Mouse (Mus musculus) kidney, embryonic 14.5 days (tissue): ENCODE data around the gene Slc6a19. TPM values are rescaled to one million over a fixed set of nuclear protein-coding genes. Genes with fewer than 3 reads are reported as not detected.

Experiments used
- polyA plus RNA-seq: library from polyadenylated mRNA; unstranded; fragments of >200 nt; fragmentation: Nextera tagmentation; extraction: Ambion mirVana; gene quantifications from 2 replicates; pipeline ENCODE4 v1.2.1, GENCODE M21; 2014

The Slc6a19 gene
- polyA plus RNA-seq, 1 experiment from 2014 or later = 0.92 TPM

Other genes with a start within 250 kb of the Slc6a19 start
- 39.8 and 45.0 TPM in 2 replicates for gene Lpcat1, start 237.7 kb downstream of the Slc6a19 start, polyA plus RNA-seq
- gene Slc6a3, start 168.1 kb downstream of the Slc6a19 start, polyA plus RNA-seq = not detected in 2 replicates
- gene Clptm1l, start 100.9 kb downstream of the Slc6a19 start, polyA plus RNA-seq = 91.1 and 135 TPM in 2 replicates
- 5.2 and 7.9 TPM in 2 replicates for gene Tert, start 78.0 kb downstream of the Slc6a19 start, polyA plus RNA-seq
- gene Slc6a18, start 26.8 kb downstream of the Slc6a19 start, polyA plus RNA-seq = 2.5 and 5.2 TPM in 2 replicates
- 12.9 and 28.7 TPM in 2 replicates for gene Slc12a7, start 28.2 kb upstream of the Slc6a19 start, polyA plus RNA-seq
- 3.7 and 4.1 TPM in 2 replicates for gene Nkd2, start 142.8 kb upstream of the Slc6a19 start, polyA plus RNA-seq
- 44.1 and 54.9 TPM in 2 replicates for gene Trip13, start 232.9 kb upstream of the Slc6a19 start, polyA plus RNA-seq
- 41.9 and 47.7 TPM in 2 replicates for gene Brd9, start 232.9 kb upstream of the Slc6a19 start, polyA plus RNA-seq